Mouse (Mus musculus): Measurements from ENCODE around the gene Sdc4. TPM values are rescaled to one million over a fixed set of nuclear protein-coding genes. Genes with fewer than 3 reads are reported as not detected.

Sdc4 gene
- total RNA-seq, 2 experiments from 2014 or later, result 75.2 to 93.9 TPM

Other genes with a start within 250 kb of the Sdc4 start
- not detected for gene Wfdc15a, start 243.8 kb downstream of the Sdc4 start, total RNA-seq (2021)
- 1 to 10 TPM in 1 of 2 experiments, not detected in 1; 6.0 TPM for gene Wfdc15b, start 222.2 kb downstream of the Sdc4 start, total RNA-seq (2021)
- not detected for gene Svs2, start 205.4 kb downstream of the Sdc4 start, total RNA-seq (2021)
- gene Svs3b, start 187.2 kb downstream of the Sdc4 start, total RNA-seq (2021), result not detected
- not detected for gene Svs4, start 165.4 kb downstream of the Sdc4 start, total RNA-seq (2021)
- not detected for gene Svs3a, start 154.6 kb downstream of the Sdc4 start, total RNA-seq (2021)
- not detected for gene Svs6, start 127.1 kb downstream of the Sdc4 start, total RNA-seq (2021)
- gene Svs5, start 111.1 kb downstream of the Sdc4 start, total RNA-seq (2021), result under 1 TPM in 1 of 2 experiments, not detected in 1; 0.71 TPM
- 1 to 10 TPM; 7.8 to 9.0 TPM for gene Slpi, start 54.8 kb downstream of the Sdc4 start, total RNA-seq (2021)
- gene Rbpjl, start 40.7 kb downstream of the Sdc4 start, total RNA-seq (2021), result 10 to 100 TPM in 1 of 2 experiments, under 1 TPM in 1; 0.14 to 14.6 TPM
- gene Matn4, start 38.7 kb downstream of the Sdc4 start, total RNA-seq (2021), result 1 to 10 TPM; 4.7 to 4.9 TPM
- gene Sys1, start 13.1 kb upstream of the Sdc4 start, total RNA-seq (2021), result 10 to 100 TPM; 34.7 to 35.0 TPM
- gene Gm20458, start 17.1 kb upstream of the Sdc4 start, total RNA-seq (2021), result 1 to 10 TPM in 1 of 2 experiments, under 1 TPM in 1; 0.48 to 3.0 TPM
- gene Trp53tg5, start 29.8 kb upstream of the Sdc4 start, total RNA-seq (2021), result not detected
- 10 to 100 TPM; 10.9 to 17.1 TPM for gene Dbndd2, start 42.2 kb upstream of the Sdc4 start, total RNA-seq (2021)
- gene Pigt, start 53.6 kb upstream of the Sdc4 start, total RNA-seq (2021), result 100 to 1,000 TPM; 133 to 134 TPM
- gene Wfdc2, start 118.5 kb upstream of the Sdc4 start, total RNA-seq (2021), result 10 to 100 TPM in 1 of 2 experiments, 1 to 10 TPM in 1; 1.9 to 49.1 TPM
- not detected for gene Spint3, start 129.6 kb upstream of the Sdc4 start, total RNA-seq (2021)
- 1 to 10 TPM in 1 of 2 experiments, under 1 TPM in 1; 0.48 to 1.2 TPM for gene Wfdc6a, start 141.6 kb upstream of the Sdc4 start, total RNA-seq (2021)
- gene Eppin, start 149.7 kb upstream of the Sdc4 start, total RNA-seq (2021), result not detected
- gene Wfdc6b, start 169.6 kb upstream of the Sdc4 start, total RNA-seq (2021), result not detected
- under 1 TPM; 0.20 to 0.39 TPM for gene Wfdc8, start 169.7 kb upstream of the Sdc4 start, total RNA-seq (2021)
- gene Wfdc16, start 194.9 kb upstream of the Sdc4 start, total RNA-seq (2021), result not detected
- under 1 TPM in 1 of 2 experiments, not detected in 1; 0.76 TPM for gene Wfdc10, start 212.2 kb upstream of the Sdc4 start, total RNA-seq (2021)
- not detected for gene Wfdc9, start 212.7 kb upstream of the Sdc4 start, total RNA-seq (2021)
- gene Wfdc11, start 230.2 kb upstream of the Sdc4 start, total RNA-seq (2021), result not detected
- gene Wfdc13, start 241.2 kb upstream of the Sdc4 start, total RNA-seq (2021), result not detected